8 mouse cellular contexts compared by ENCODE assay signal in genomic region chr5:30909300-30909659, GRCm38 (mm10). TPM values are rescaled to one million over a fixed set of nuclear protein-coding genes. Genes with fewer than 3 reads are reported as not detected.
DNase-seq lines count a peak whose midpoint lies in the region; ATAC-seq lines count a peak whose summit lies in the region.

No protein-coding gene starts in this region.

- H3K27me3 ChIP-seq in embryonic facial prominence, embryonic 14.5 days (replicated peaks; ENCODE audit: control insufficient read depth, insufficient read depth, low read length): no peaks in the 10 kb centered on the region
- no peaks in the 10 kb centered on the region for H3K27me3 ChIP-seq in liver, embryonic 15.5 days

- H3K27ac ChIP-seq in embryonic facial prominence, embryonic 14.5 days (replicated peaks; ENCODE audit: low read depth, low read length): peak overlapping the region; percentile 97
- H3K27ac ChIP-seq in liver, embryonic 15.5 days (replicated peaks): peak overlapping the region; percentile 93

- H3K9me3 ChIP-seq in embryonic facial prominence, embryonic 14.5 days (ENCODE audit: control insufficient read depth, low read length): no peaks in the 10 kb centered on the region
- H3K9me3 ChIP-seq in liver, embryonic 15.5 days (replicated peaks): no peaks in the 10 kb centered on the region

- intact Hi-C loops in heart, postnatal 25 days (cut with DNase I): no loop called here

- H3K9ac ChIP-seq in embryonic facial prominence, embryonic 14.5 days (ENCODE audit: low read depth, low read length): no peak overlapping the region
- H3K9ac ChIP-seq in liver, embryonic 15.5 days: no peak overlapping the region

- peak; percentile 57 to 76 for DNase-seq in heart, adult 18-20 months
- DNase-seq in heart, postnatal 25 days (ENCODE audit: low spot score): no peak
- no peak for DNase-seq in embryonic facial prominence, embryonic 14.5 days (ENCODE audit: low spot score)
- peak; percentile 81 to 89 for DNase-seq in kidney, adult 8-10 months
- DNase-seq in right cerebral cortex, postnatal 14 days: no peak
- no peak for DNase-seq in left cerebral cortex, adult 11 months (ENCODE audit: low spot score)

- ATAC-seq in embryonic facial prominence, embryonic 14.5 days (ENCODE audit: low read depth): no peak
- no peak for ATAC-seq in liver, embryonic 15.5 days (ENCODE audit: insufficient read depth)
- ATAC-seq in megakaryocyte, adult 5-6 weeks (ENCODE audit: poor library complexity, severe bottlenecking): no peak

- H3K4me2 ChIP-seq in embryonic facial prominence, embryonic 14.5 days (ENCODE audit: low read depth, low read length): peak overlapping the region; percentile 96
- H3K4me2 ChIP-seq in liver, embryonic 15.5 days: peak overlapping the region; percentile 97; the same call in 1 of the 2 replicates

- no peak overlapping the region for H3K4me3 ChIP-seq in embryonic facial prominence, embryonic 14.5 days (ENCODE audit: low read depth, low read length)
- no peak overlapping the region for H3K4me3 ChIP-seq in liver, embryonic 15.5 days (replicated peaks)

- WGBS in embryonic facial prominence, embryonic 14.5 days: 25% methylated on average over 7 of the region's 7 CpGs
- WGBS in liver, embryonic 15.5 days (ENCODE audit: insufficient replicate concordance): 31% methylated on average over 7 of the region's 7 CpGs

- peaks cover 55% of the 10 kb centered on the region for H3K4me1 ChIP-seq in embryonic facial prominence, embryonic 14.5 days (ENCODE audit: control insufficient read depth, insufficient read depth, low read length)
- peaks cover 84% of the 10 kb centered on the region for H3K4me1 ChIP-seq in liver, embryonic 15.5 days (replicated peaks)

- H3K36me3 ChIP-seq in embryonic facial prominence, embryonic 14.5 days (ENCODE audit: control insufficient read depth, insufficient read depth, low read length): peaks cover 19% of the 10 kb centered on the region
- peaks cover 20% of the 10 kb centered on the region for H3K36me3 ChIP-seq in liver, embryonic 15.5 days (replicated peaks)

RNA-seq across cellular contexts. Expression of gene Ost4, which starts 1.7 kb away (rescaled TPM):
- 100 to 1,000 TPM; 146 to 159 TPM for total RNA-seq in heart, adult 18-20 months (2021)
- 100 to 1,000 TPM; 142 to 150 TPM for total RNA-seq in heart, postnatal 25 days (2021)
- polyA plus RNA-seq in embryonic facial prominence, embryonic 14.5 days (2014; fragmentation: Nextera tagmentation; extraction: Ambion mirVana): 507 and 572 TPM in 2 replicates
- polyA plus RNA-seq in liver, embryonic 15.5 days (2015; fragmentation: Nextera tagmentation; extraction: Ambion mirVana): 312 and 329 TPM in 2 replicates
- total RNA-seq in megakaryocyte, adult 5-6 weeks (2015): 342 and 413 TPM in 2 replicates
- total RNA-seq in megakaryocyte, adult 5-6 weeks (2017): 286 and 294 TPM in 2 replicates

RNA-seq across cellular contexts. Expression of gene Emilin1, which starts 3.9 kb away (rescaled TPM):
- 10 to 100 TPM; 14.2 to 16.9 TPM for total RNA-seq in heart, adult 18-20 months (2021)
- total RNA-seq in heart, postnatal 25 days (2021): 10 to 100 TPM; 27.6 to 29.7 TPM
- polyA plus RNA-seq in embryonic facial prominence, embryonic 14.5 days (2014; fragmentation: Nextera tagmentation; extraction: Ambion mirVana): 200 and 225 TPM in 2 replicates
- 37.6 and 46.8 TPM in 2 replicates for polyA plus RNA-seq in liver, embryonic 15.5 days (2015; fragmentation: Nextera tagmentation; extraction: Ambion mirVana)
- total RNA-seq in megakaryocyte, adult 5-6 weeks (2015): 20.2 and 20.3 TPM in 2 replicates
- 25.5 and 35.5 TPM in 2 replicates for total RNA-seq in megakaryocyte, adult 5-6 weeks (2017)

RNA-seq across cellular contexts. Expression of gene Khk, which starts 12.0 kb away (rescaled TPM):
- total RNA-seq in heart, adult 18-20 months (2021): 10 to 100 TPM; 27.1 to 28.5 TPM
- total RNA-seq in heart, postnatal 25 days (2021): 10 to 100 TPM; 21.1 to 22.6 TPM
- polyA plus RNA-seq in embryonic facial prominence, embryonic 14.5 days (2014; fragmentation: Nextera tagmentation; extraction: Ambion mirVana): 22.1 and 24.7 TPM in 2 replicates
- 33.1 and 35.9 TPM in 2 replicates for polyA plus RNA-seq in liver, embryonic 15.5 days (2015; fragmentation: Nextera tagmentation; extraction: Ambion mirVana)
- total RNA-seq in megakaryocyte, adult 5-6 weeks (2015): 92.3 and 93.8 TPM in 2 replicates
- total RNA-seq in megakaryocyte, adult 5-6 weeks (2017): 52.7 and 70.7 TPM in 2 replicates

RNA-seq across cellular contexts. Expression of gene Agbl5, which starts 20.8 kb away (rescaled TPM):
- total RNA-seq in heart, adult 18-20 months (2021): 1 to 10 TPM; 7.2 to 7.3 TPM
- 1 to 10 TPM; 5.9 to 6.8 TPM for total RNA-seq in heart, postnatal 25 days (2021)
- polyA plus RNA-seq in embryonic facial prominence, embryonic 14.5 days (2014; fragmentation: Nextera tagmentation; extraction: Ambion mirVana): 17.4 and 22.4 TPM in 2 replicates
- 4.8 and 5.7 TPM in 2 replicates for polyA plus RNA-seq in liver, embryonic 15.5 days (2015; fragmentation: Nextera tagmentation; extraction: Ambion mirVana)
- 5.7 and 7.1 TPM in 2 replicates for total RNA-seq in megakaryocyte, adult 5-6 weeks (2015)
- 3.6 and 3.9 TPM in 2 replicates for total RNA-seq in megakaryocyte, adult 5-6 weeks (2017)

RNA-seq across cellular contexts. Expression of gene Cgref1, which starts 36.1 kb away (rescaled TPM):
- total RNA-seq in heart, adult 18-20 months (2021): under 1 TPM; 0.59 to 0.84 TPM
- total RNA-seq in heart, postnatal 25 days (2021): under 1 TPM; 0.39 to 0.53 TPM
- 30.9 and 51.1 TPM in 2 replicates for polyA plus RNA-seq in embryonic facial prominence, embryonic 14.5 days (2014; fragmentation: Nextera tagmentation; extraction: Ambion mirVana)
- 4.0 and 4.5 TPM in 2 replicates for polyA plus RNA-seq in liver, embryonic 15.5 days (2015; fragmentation: Nextera tagmentation; extraction: Ambion mirVana)
- total RNA-seq in megakaryocyte, adult 5-6 weeks (2015): not detected in 2 replicates
- total RNA-seq in megakaryocyte, adult 5-6 weeks (2017): not detected in 2 replicates

Comparison
In these comparisons a context has a peak if more than half of its experiments do, and no peak if none do; other contexts are left out.
1. DNase-seq: peak in heart, adult 18-20 months (2 of 2) and kidney, adult 8-10 months (2 of 2); none in heart, postnatal 25 days (single experiment), embryonic facial prominence, embryonic 14.5 days (single experiment), right cerebral cortex, postnatal 14 days (single experiment) and left cerebral cortex, adult 11 months (single experiment).